Mouse (Mus musculus) heart, embryonic 13.5 days (tissue): Measurements from ENCODE around the gene Ndufa7. TPM values are rescaled to one million over a fixed set of nuclear protein-coding genes. Genes with fewer than 3 reads are reported as not detected.
A peak's percentile ranks its signal among the peaks of the same experiment; 100 is the strongest.

ENCODE experiments used
- ATAC-seq: fragments of 200-750 bp; cut with Nextera tagmentation; 2 replicates; pipeline ENCODE4 v1.8.0; 2017; ENCODE audit warnings: moderate TSS enrichment; ENCODE audit not compliant: insufficient number of reproducible peaks, low FRiP score, low TSS enrichment; ENCODE audit errors: extremely low read depth
- H3K27ac ChIP-seq: fragments of 300-500 bp; sonication (generic); replicated peaks from 2 replicates; pipeline ENCODE4 v1.5.1; 2015; ENCODE audit warnings: moderate library complexity, mild to moderate bottlenecking, inconsistent platforms
- H3K27me3 ChIP-seq: fragments of 300-500 bp; sonication (generic); replicated peaks from 2 replicates; pipeline ENCODE4 v1.6.1; 2015; ENCODE audit warnings: mild to moderate bottlenecking, inconsistent platforms
- H3K36me3 ChIP-seq: fragments of 300-500 bp; sonication (generic); 2 replicates; pipeline ENCODE4 v1.6.1; 2015; ENCODE audit warnings: mild to moderate bottlenecking, inconsistent platforms
- H3K4me1 ChIP-seq: fragments of 300-500 bp; sonication (generic); 2 replicates; pipeline ENCODE4 v1.6.1; 2015; ENCODE audit warnings: inconsistent platforms
- H3K4me2 ChIP-seq: fragments of 300-500 bp; sonication (generic); 2 replicates; pipeline ENCODE4 v1.6.1; 2015; ENCODE audit warnings: inconsistent platforms, mild to moderate bottlenecking, moderate library complexity
- H3K4me3 ChIP-seq: fragments of 300-500 bp; sonication (generic); 2 replicates; pipeline ENCODE4 v1.5.1; 2015; ENCODE audit warnings: moderate library complexity, mild to moderate bottlenecking, inconsistent platforms
- H3K9ac ChIP-seq: fragments of 300-500 bp; sonication (generic); 2 replicates; pipeline ENCODE4 v1.6.1; 2015; ENCODE audit warnings: inconsistent platforms, mild to moderate bottlenecking, moderate library complexity
- H3K9me3 ChIP-seq: fragments of 300-500 bp; sonication (generic); 2 replicates; pipeline ENCODE4 v1.6.1; 2016; ENCODE audit warnings: inconsistent platforms
- WGBS: fragments of 180-500 bp; shearing (Covaris S2); methylation state at CpG from one replicate; pipeline ENCODE4 v1.1.7; 2015; ENCODE audit warnings: mixed read lengths; 5-methylcytosine and 5-hydroxymethylcytosine counted together
- polyA plus RNA-seq: library from polyadenylated mRNA; unstranded; fragments of >200 nt; fragmentation: Nextera tagmentation; extraction: Ambion mirVana; gene quantifications from 2 replicates; pipeline ENCODE4 v1.2.1, GENCODE M21; 2015

Gene Ndufa7
- polyA plus RNA-seq, 1 experiment from 2014 or later: 527 TPM

DNA sequence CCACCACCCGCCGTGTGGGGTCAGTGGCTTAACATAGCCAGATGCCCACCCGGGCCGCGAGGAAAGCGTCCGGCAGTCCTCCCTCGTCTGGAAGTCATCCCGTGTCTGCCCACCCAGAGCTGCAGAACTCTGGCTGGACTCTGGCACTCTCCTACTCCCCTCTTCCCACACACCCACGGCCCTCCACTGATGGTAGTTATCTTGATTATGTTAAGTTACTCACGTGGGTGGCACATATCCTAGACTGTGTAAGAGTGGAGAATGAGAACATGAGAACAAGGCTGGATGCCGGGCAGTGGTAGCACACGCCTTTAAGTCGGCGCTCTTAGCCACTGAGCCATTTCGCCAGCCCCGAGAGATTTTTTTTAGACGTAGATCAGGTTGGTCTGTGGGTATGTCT lies 38.0 kb upstream of the Ndufa7 start:
- Histone ChIP-seq H3K27me3 (peaks cover 43% of the 10 kb centered on the region), H3K9ac (no peak overlapping the region), H3K36me3 (no peaks in the 10 kb centered on the region), H3K4me2 (no peak overlapping the region), H3K4me3 (no peak overlapping the region), H3K4me1 (peaks cover 44% of the 10 kb centered on the region), H3K27ac (no peak overlapping the region), H3K9me3 (no peaks in the 10 kb centered on the region)
- no peak for ATAC-seq
- WGBS: 75% methylated on average over 18 of the region's 18 CpGs

- H3K9me3 ChIP-seq: no peaks in the 10 kb centered on the region
- H3K4me2 ChIP-seq: no peak overlapping the region
- WGBS: 16% methylated on average over 4 of the region's 4 CpGs
- ATAC-seq: no peak
- no peak overlapping the region for H3K9ac ChIP-seq
- H3K27me3 ChIP-seq: peaks cover 51% of the 10 kb centered on the region
- no peak overlapping the region for H3K4me3 ChIP-seq
- H3K4me1 ChIP-seq: peaks cover 20% of the 10 kb centered on the region
- H3K36me3 ChIP-seq: no peaks in the 10 kb centered on the region
- no peak overlapping the region for H3K27ac ChIP-seq
Measured at GRCm38 (mm10) chr17:33788732-33789131, 35.6 kb upstream of the Ndufa7 start.

- H3K4me2 ChIP-seq: no peak overlapping the region
- no peaks in the 10 kb centered on the region for H3K36me3 ChIP-seq
- no peaks in the 10 kb centered on the region for H3K9me3 ChIP-seq
- peaks cover 74% of the 10 kb centered on the region for H3K27me3 ChIP-seq
- no peak overlapping the region for H3K27ac ChIP-seq
- no peak overlapping the region for H3K4me3 ChIP-seq
- H3K9ac ChIP-seq: no peak overlapping the region
- H3K4me1 ChIP-seq: no peaks in the 10 kb centered on the region
- ATAC-seq: no peak
- 50% methylated on average over 3 of the region's 3 CpGs for WGBS
Measured at GRCm38 (mm10) chr17:33798306-33798705, 26.1 kb upstream of the Ndufa7 start.

GRCm38 (mm10) chr17:33799277-33799676 lies 25.1 kb upstream of the Ndufa7 start:
- no peak for ATAC-seq
- H3K4me2 ChIP-seq: no peak overlapping the region
- H3K27me3 ChIP-seq: peaks cover 70% of the 10 kb centered on the region
- peaks cover 2% of the 10 kb centered on the region for H3K4me1 ChIP-seq
- no peak overlapping the region for H3K27ac ChIP-seq
- WGBS: 37% methylated on average over 1 of the region's 1 CpGs
- no peaks in the 10 kb centered on the region for H3K36me3 ChIP-seq
- H3K9ac ChIP-seq: no peak overlapping the region
- H3K4me3 ChIP-seq: no peak overlapping the region
- H3K9me3 ChIP-seq: no peaks in the 10 kb centered on the region

GRCm38 (mm10) chr17:33802221-33802620 lies 22.2 kb upstream of the Ndufa7 start:
- Histone ChIP-seq H3K4me1 (peaks cover 5% of the 10 kb centered on the region), H3K9ac (no peak overlapping the region), H3K27ac (no peak overlapping the region), H3K4me3 (no peak overlapping the region), H3K9me3 (no peaks in the 10 kb centered on the region), H3K4me2 (no peak overlapping the region), H3K27me3 (peaks cover 77% of the 10 kb centered on the region), H3K36me3 (no peaks in the 10 kb centered on the region)
- WGBS: 1% methylated on average over 2 of the region's 2 CpGs
- ATAC-seq: no peak

- Histone ChIP-seq H3K27me3 (peaks cover 78% of the 10 kb centered on the region), H3K27ac (no peak overlapping the region)
Measured at GRCm38 (mm10) chr17:33804205-33804604, 20.2 kb upstream of the Ndufa7 start.

GRCm38 (mm10) chr17:33804745-33805144 lies 19.6 kb upstream of the Ndufa7 start:
- Histone ChIP-seq H3K4me3 (no peak overlapping the region), H3K36me3 (no peaks in the 10 kb centered on the region), H3K9me3 (no peaks in the 10 kb centered on the region), H3K4me2 (no peak overlapping the region), H3K27me3 (peaks cover 76% of the 10 kb centered on the region), H3K4me1 (peaks cover 11% of the 10 kb centered on the region), H3K27ac (no peak overlapping the region), H3K9ac (no peak overlapping the region)
- ATAC-seq: no peak
- WGBS: 15% methylated on average over 1 of the region's 1 CpGs

More at GRCm38 (mm10) chr17:33804205-33804604, 20.2 kb upstream of the Ndufa7 start:
- H3K4me2 ChIP-seq: no peak overlapping the region
- no peaks in the 10 kb centered on the region for H3K36me3 ChIP-seq
- peaks cover 11% of the 10 kb centered on the region for H3K4me1 ChIP-seq
- H3K4me3 ChIP-seq: no peak overlapping the region
- no peak for ATAC-seq
- H3K9me3 ChIP-seq: no peaks in the 10 kb centered on the region
- 53% methylated on average over 4 of the region's 4 CpGs for WGBS
- no peak overlapping the region for H3K9ac ChIP-seq

GRCm38 (mm10) chr17:33807181-33807888 lies 17.0 kb upstream of the Ndufa7 start:
- Histone ChIP-seq H3K27ac (no peak overlapping the region), H3K4me2 (no peak overlapping the region), H3K27me3 (peaks cover 59% of the 10 kb centered on the region), H3K4me3 (no peak overlapping the region), H3K9ac (no peak overlapping the region), H3K36me3 (no peaks in the 10 kb centered on the region), H3K9me3 (no peaks in the 10 kb centered on the region), H3K4me1 (peaks cover 28% of the 10 kb centered on the region)
- 43% methylated on average over 8 of the region's 9 CpGs for WGBS
- no peak for ATAC-seq

- ATAC-seq: no peak
- WGBS: 29% methylated on average over 10 of the region's 10 CpGs
- H3K9ac ChIP-seq: no peak overlapping the region
Measured at GRCm38 (mm10) chr17:33808192-33808591, 16.2 kb upstream of the Ndufa7 start.

GRCm38 (mm10) chr17:33810334-33811141 lies 13.8 kb upstream of the Ndufa7 start, which contains the start of gene Kank3:
TSS of gene Kank3 (plus strand) at chr17:33810519.
- Histone ChIP-seq H3K4me2 (peak within 1 kb of the TSS; percentile 87), H3K27me3 (peaks cover 62% of the 10 kb centered on the region), H3K27ac (peak within 1 kb of the TSS; percentile 76), H3K4me3 (peak within 1 kb of the TSS; percentile 64), H3K4me1 (peaks cover 35% of the 10 kb centered on the region), H3K36me3 (0 out of 2 replicates have a peak, but pooled peaks cover 1% of the 10 kb centered on the region), H3K9ac (peak within 1 kb of the TSS; percentile 81), H3K9me3 (no peaks in the 10 kb centered on the region)
- under 1% methylated on average over 36 of the region's 36 CpGs for WGBS
- ATAC-seq: peak; percentile 87

More at GRCm38 (mm10) chr17:33808192-33808591, 16.2 kb upstream of the Ndufa7 start:
- H3K9me3 ChIP-seq: no peaks in the 10 kb centered on the region
- peaks cover 60% of the 10 kb centered on the region for H3K27me3 ChIP-seq
- H3K27ac ChIP-seq: no peak overlapping the region
- peaks cover 37% of the 10 kb centered on the region for H3K4me1 ChIP-seq
- H3K4me2 ChIP-seq: no peak overlapping the region
- no peaks in the 10 kb centered on the region for H3K36me3 ChIP-seq
- no peak overlapping the region for H3K4me3 ChIP-seq

DNA sequence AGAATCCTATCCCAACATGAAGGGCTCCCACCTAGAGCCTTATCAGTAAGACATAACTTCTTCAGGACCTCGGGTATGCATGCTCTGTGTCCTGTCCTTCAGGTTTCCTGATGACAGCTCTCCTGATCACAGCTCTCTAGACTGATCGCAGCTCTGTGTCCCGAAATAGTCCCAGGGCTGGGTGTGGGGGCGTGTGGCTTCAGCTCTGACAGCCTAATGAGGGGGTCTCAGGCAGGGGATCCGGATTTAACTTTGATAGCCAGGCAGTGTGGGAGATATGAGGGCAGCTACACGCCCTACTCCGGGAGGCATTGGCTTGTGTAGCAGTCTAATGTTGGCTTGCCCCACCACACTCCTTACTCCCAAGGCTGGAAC lies 13.2 kb upstream of the Ndufa7 start:
- Histone ChIP-seq H3K27me3 (peaks cover 60% of the 10 kb centered on the region), H3K4me2 (peak overlapping the region; percentile 87), H3K36me3 (0 out of 2 replicates have a peak, but pooled peaks cover 6% of the 10 kb centered on the region), H3K9ac (peak overlapping the region; percentile 81), H3K9me3 (no peaks in the 10 kb centered on the region), H3K4me3 (peak overlapping the region; percentile 64), H3K4me1 (peaks cover 35% of the 10 kb centered on the region), H3K27ac (peak overlapping the region; percentile 76)
- 5% methylated on average over 7 of the region's 7 CpGs for WGBS
- no peak for ATAC-seq
